Mouse (Mus musculus) hindbrain, postnatal 0 days (tissue): Measurements from ENCODE around the gene Top3a. TPM values are rescaled to one million over a fixed set of nuclear protein-coding genes. Genes with fewer than 3 reads are reported as not detected.

Experiments
- ATAC-seq: fragments of 200-750 bp; cut with Nextera tagmentation; 2 replicates; pipeline ENCODE4 v1.8.0; 2017; ENCODE audit warnings: mild to moderate bottlenecking, moderate TSS enrichment, moderate library complexity
- DNase-seq: peaks from one replicate; pipeline ENCODE4 v3.0.0-alpha.2; 2015; ENCODE audit warnings: low spot score
- H3K27ac ChIP-seq: fragments of 300-500 bp; sonication (generic); 2 replicates; pipeline ENCODE4 v1.5.1; 2014; ENCODE audit warnings: mild to moderate bottlenecking
- H3K27me3 ChIP-seq: fragments of 300-500 bp; sonication (generic); 2 replicates; pipeline ENCODE4 v1.6.1; 2014; ENCODE audit warnings: low read length, mixed read lengths; ENCODE audit not compliant: insufficient read depth
- H3K36me3 ChIP-seq: fragments of 300-500 bp; sonication (generic); 2 replicates; pipeline ENCODE4 v1.6.1; 2014; ENCODE audit warnings: low read length, mixed read lengths; ENCODE audit not compliant: insufficient read depth
- H3K4me1 ChIP-seq: fragments of 300-500 bp; sonication (generic); 2 replicates; pipeline ENCODE4 v1.6.1; 2014; ENCODE audit warnings: antibody characterized with exemption, low read length, mixed read lengths; ENCODE audit not compliant: insufficient read depth
- H3K4me2 ChIP-seq: fragments of 300-500 bp; sonication (generic); 2 replicates; pipeline ENCODE4 v1.6.1; 2014; ENCODE audit warnings: low read depth, mild to moderate bottlenecking, low read length, moderate library complexity, mixed read lengths
- H3K4me3 ChIP-seq: fragments of 300-500 bp; sonication (generic); 2 replicates; pipeline ENCODE4 v1.5.1; 2014; ENCODE audit warnings: low read length
- H3K9ac ChIP-seq: fragments of 300-500 bp; sonication (generic); replicated peaks from 2 replicates; pipeline ENCODE4 v1.6.1; 2014; ENCODE audit warnings: mild to moderate bottlenecking, low read length, moderate library complexity, mixed read lengths
- H3K9me3 ChIP-seq: fragments of 300-500 bp; sonication (generic); 2 replicates; pipeline ENCODE4 v1.6.1; 2016; ENCODE audit warnings: low read length, mixed read lengths
- CTCF ChIP-seq: IDR thresholded peaks from 2 replicates; pipeline ENCODE4 v1.5.1; 2016; ENCODE audit warnings: antibody characterized with exemption, control low read depth, low read depth
- WGBS: fragments of 180-500 bp; shearing (Covaris S2); extraction: QIAGEN DNeasy Blood & Tissue Kit; methylation state at CpG from one replicate; pipeline ENCODE4 v1.1.7; 2014; 5-methylcytosine and 5-hydroxymethylcytosine counted together
- polyA plus RNA-seq: library from polyadenylated mRNA; unstranded; fragments of >200 nt; fragmentation: Nextera tagmentation; extraction: Ambion mirVana; gene quantifications from 2 replicates; pipeline ENCODE4 v1.2.1, GENCODE M21; 2015
- total RNA-seq: library from RNA; depleted of rRNA; stranded (reverse); fragments of >200 nt; gene quantifications from 2 replicates; pipeline ENCODE4 v1.2.3, GENCODE M21; 2014

Top3a gene
- total and polyA plus RNA-seq, 2 experiments from 2014 or later = 3.9 to 11.0 TPM

GRCm38 (mm10) chr11:60775578-60775977 lies 1.6 kb downstream of the Top3a start:
- Histone ChIP-seq H3K27ac (no peak overlapping the region), H3K9ac (peak overlapping the region; percentile 73; the same call in 1 of the 2 replicates), H3K4me3 (peak overlapping the region; percentile 77; the same call in 1 of the 2 replicates), H3K9me3 (no peaks in the 10 kb centered on the region), H3K27me3 (no peaks in the 10 kb centered on the region), H3K36me3 (no peaks in the 10 kb centered on the region), H3K4me2 (peak overlapping the region; percentile 93), H3K4me1 (peaks cover 40% of the 10 kb centered on the region)
- DNase-seq (no peak), ATAC-seq (no peak)
- WGBS = 50% methylated on average over 6 of the region's 6 CpGs
- TF ChIP-seq CTCF = no peak

DNA sequence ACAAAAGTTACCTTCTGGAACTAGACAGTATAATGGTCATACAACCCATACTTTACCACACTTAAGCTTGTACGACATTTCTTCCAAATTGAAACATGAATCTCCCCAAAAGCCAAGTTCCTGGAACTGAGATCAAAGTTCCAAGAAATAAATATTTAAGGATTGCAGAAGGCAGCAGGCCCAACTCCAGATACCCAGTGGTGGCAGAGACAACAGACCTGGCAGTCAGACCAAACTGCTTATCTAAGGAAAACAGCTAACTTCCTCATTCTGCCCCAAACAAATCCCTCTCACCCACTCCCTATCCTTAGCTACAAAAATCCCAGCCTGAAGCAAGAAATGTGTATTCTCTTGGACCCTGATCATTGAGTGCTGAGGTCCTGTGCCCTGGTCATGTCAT lies 2.3 kb downstream of the Top3a start:
- H3K27me3 ChIP-seq = no peaks in the 10 kb centered on the region
- H3K9me3 ChIP-seq = no peaks in the 10 kb centered on the region
- WGBS = 69% methylated on average over 1 of the region's 1 CpGs
- H3K9ac ChIP-seq = no peak overlapping the region
- H3K36me3 ChIP-seq = no peaks in the 10 kb centered on the region
- no peak overlapping the region for H3K4me3 ChIP-seq
- ATAC-seq (no peak), DNase-seq (no peak)
- peaks cover 33% of the 10 kb centered on the region for H3K4me1 ChIP-seq
- H3K4me2 ChIP-seq = no peak overlapping the region
- H3K27ac ChIP-seq = no peak overlapping the region
- no peak for TF ChIP-seq CTCF

GRCm38 (mm10) chr11:60774158-60774689 lies 2.9 kb downstream of the Top3a start:
- Histone ChIP-seq H3K27ac (no peak overlapping the region), H3K27me3 (no peaks in the 10 kb centered on the region), H3K9me3 (no peaks in the 10 kb centered on the region), H3K4me1 (peaks cover 26% of the 10 kb centered on the region), H3K36me3 (no peaks in the 10 kb centered on the region), H3K4me3 (no peak overlapping the region), H3K9ac (no peak overlapping the region), H3K4me2 (no peak overlapping the region)
- WGBS = 92% methylated on average over 3 of the region's 3 CpGs
- no peak for ATAC-seq
- DNase-seq = no peak
- no peak for TF ChIP-seq CTCF

- Histone ChIP-seq H3K36me3 (no peaks in the 10 kb centered on the region), H3K4me3 (no peak overlapping the region), H3K9ac (no peak overlapping the region), H3K27me3 (no peaks in the 10 kb centered on the region), H3K27ac (no peak overlapping the region), H3K4me2 (no peak overlapping the region), H3K9me3 (no peaks in the 10 kb centered on the region), H3K4me1 (peaks cover 13% of the 10 kb centered on the region)
- no peak for TF ChIP-seq CTCF
- 80% methylated on average over 4 of the region's 4 CpGs for WGBS
- DNase-seq (no peak), ATAC-seq (no peak)
Observed at GRCm38 (mm10) chr11:60772161-60772560, 5.0 kb downstream of the Top3a start.

DNA sequence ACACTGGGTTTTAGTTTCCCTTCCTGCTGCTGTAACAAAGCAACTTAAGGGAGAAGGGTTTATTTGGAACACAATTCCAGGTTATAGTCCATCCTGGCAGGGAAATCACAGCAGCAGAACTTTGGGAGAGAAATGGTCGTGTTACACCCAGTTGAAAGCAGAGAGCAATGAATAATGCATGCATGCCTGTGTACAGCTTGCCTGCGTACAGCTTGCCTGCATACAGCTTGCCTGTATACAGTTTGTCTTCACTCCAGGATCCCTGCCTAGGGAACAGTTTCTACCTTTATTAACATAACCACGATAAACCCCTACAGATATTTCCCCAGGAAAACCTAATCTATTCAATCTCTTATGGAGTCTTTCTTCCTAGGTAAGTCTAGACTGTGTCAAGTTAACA lies 6.4 kb downstream of the Top3a start:
- no peak overlapping the region for H3K9ac ChIP-seq
- TF ChIP-seq CTCF = no peak
- no peak for ATAC-seq
- H3K9me3 ChIP-seq = no peaks in the 10 kb centered on the region
- H3K27ac ChIP-seq = no peak overlapping the region
- WGBS = 77% methylated on average over 3 of the region's 3 CpGs
- DNase-seq = no peak
- peaks cover 6% of the 10 kb centered on the region; the same call in 1 of the 2 replicates for H3K4me1 ChIP-seq
- H3K27me3 ChIP-seq = no peaks in the 10 kb centered on the region
- no peak overlapping the region for H3K4me3 ChIP-seq
- H3K4me2 ChIP-seq = no peak overlapping the region
- H3K36me3 ChIP-seq = no peaks in the 10 kb centered on the region

DNA sequence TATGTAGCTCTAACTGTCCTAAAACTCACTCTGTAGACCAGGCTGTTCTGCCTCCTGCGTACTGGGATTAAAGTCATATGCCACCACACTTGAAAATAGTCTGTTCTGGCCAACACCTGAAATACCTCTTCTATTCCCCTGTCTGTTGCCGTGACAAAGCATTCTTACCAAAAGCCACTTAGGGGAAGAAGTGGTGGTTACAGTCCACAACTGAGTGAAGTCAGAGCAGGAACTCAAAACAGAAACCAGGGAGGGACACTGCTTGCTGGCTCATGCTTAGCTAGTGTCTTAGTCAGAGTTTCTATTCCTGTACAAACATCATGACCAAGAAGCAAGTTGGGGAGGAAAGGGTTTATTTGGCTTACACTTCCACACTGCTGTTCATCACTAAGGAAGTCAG lies 7.8 kb downstream of the Top3a start:
- ATAC-seq (no peak), DNase-seq (no peak)
- WGBS = 95% methylated on average over 2 of the region's 2 CpGs
- Histone ChIP-seq H3K27ac (no peak overlapping the region), H3K4me2 (no peak overlapping the region), H3K27me3 (no peaks in the 10 kb centered on the region), H3K36me3 (no peaks in the 10 kb centered on the region), H3K4me1 (no peaks in the 10 kb centered on the region), H3K9ac (no peak overlapping the region), H3K9me3 (no peaks in the 10 kb centered on the region), H3K4me3 (no peak overlapping the region)
- no peak for TF ChIP-seq CTCF

DNA sequence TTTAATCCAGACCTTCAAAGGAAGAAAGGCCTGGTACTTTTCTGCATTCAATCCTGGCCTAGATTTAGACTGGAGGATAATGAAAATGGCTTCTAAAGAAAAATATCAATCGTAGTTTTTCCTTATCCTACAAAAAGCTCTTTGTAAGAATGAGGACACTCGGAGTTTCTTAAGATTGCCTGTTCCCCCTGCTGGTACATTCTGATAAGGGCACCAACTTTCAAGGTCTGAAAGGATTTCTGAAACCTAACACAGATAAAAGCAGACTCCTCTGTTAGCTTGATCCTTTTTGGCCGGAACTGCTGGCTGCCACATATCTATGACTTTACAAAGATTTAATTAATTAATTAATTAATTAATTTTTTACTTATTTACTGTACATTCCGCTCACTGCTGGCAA lies 10.2 kb downstream of the Top3a start:
- no peak overlapping the region for H3K4me3 ChIP-seq
- DNase-seq = no peak
- no peak overlapping the region for H3K9ac ChIP-seq
- no peak for ATAC-seq
- 90% methylated on average over 4 of the region's 4 CpGs for WGBS
- no peak overlapping the region for H3K4me2 ChIP-seq
- no peaks in the 10 kb centered on the region for H3K4me1 ChIP-seq
- no peaks in the 10 kb centered on the region for H3K9me3 ChIP-seq
- TF ChIP-seq CTCF = peak; percentile 35
- no peaks in the 10 kb centered on the region for H3K36me3 ChIP-seq
- H3K27ac ChIP-seq = no peak overlapping the region
- H3K27me3 ChIP-seq = no peaks in the 10 kb centered on the region
